Mouse (Mus musculus): ENCODE measurements around the gene AY761185.

GRCm38 (mm10) chr8:20944610-20945009 is at the start of gene AY761185:
- TF ChIP-seq TAL1 (IDR thresholded peaks at IDR 0.05; ENCODE audit: low read length) (no peak), GATA1 (IDR thresholded peaks at IDR 0.05; ENCODE audit: low read length) (no peak)
